Mouse (Mus musculus) midbrain, embryonic 14.5 days (tissue): ENCODE measurements around the gene 5430427O19Rik. TPM values are rescaled to one million over a fixed set of nuclear protein-coding genes. Genes with fewer than 3 reads are reported as not detected.

ENCODE experiments used
- polyA plus RNA-seq: library from polyadenylated mRNA; unstranded; fragments of >200 nt; fragmentation: Nextera tagmentation; extraction: Ambion mirVana; gene quantifications from 2 replicates; pipeline ENCODE4 v1.2.1, GENCODE M21; 2014

5430427O19Rik gene
- polyA plus RNA-seq, 1 experiment from 2014 or later, result 0.11 TPM

Other genes starting within 250 kb of the 5430427O19Rik start
- gene Gk, start 93.5 kb upstream of the 5430427O19Rik start, polyA plus RNA-seq, result 10.3 and 10.6 TPM in 2 replicates
- gene Samt3, start 173.8 kb downstream of the 5430427O19Rik start, polyA plus RNA-seq, result not detected in 2 replicates